Mouse (Mus musculus): Measurements from ENCODE around the gene Car6. TPM values are rescaled to one million over a fixed set of nuclear protein-coding genes. Genes with fewer than 3 reads are reported as not detected.

Car6 gene
- total and polyA plus RNA-seq, 2 experiments from 2014 or later: not detected

DNA sequence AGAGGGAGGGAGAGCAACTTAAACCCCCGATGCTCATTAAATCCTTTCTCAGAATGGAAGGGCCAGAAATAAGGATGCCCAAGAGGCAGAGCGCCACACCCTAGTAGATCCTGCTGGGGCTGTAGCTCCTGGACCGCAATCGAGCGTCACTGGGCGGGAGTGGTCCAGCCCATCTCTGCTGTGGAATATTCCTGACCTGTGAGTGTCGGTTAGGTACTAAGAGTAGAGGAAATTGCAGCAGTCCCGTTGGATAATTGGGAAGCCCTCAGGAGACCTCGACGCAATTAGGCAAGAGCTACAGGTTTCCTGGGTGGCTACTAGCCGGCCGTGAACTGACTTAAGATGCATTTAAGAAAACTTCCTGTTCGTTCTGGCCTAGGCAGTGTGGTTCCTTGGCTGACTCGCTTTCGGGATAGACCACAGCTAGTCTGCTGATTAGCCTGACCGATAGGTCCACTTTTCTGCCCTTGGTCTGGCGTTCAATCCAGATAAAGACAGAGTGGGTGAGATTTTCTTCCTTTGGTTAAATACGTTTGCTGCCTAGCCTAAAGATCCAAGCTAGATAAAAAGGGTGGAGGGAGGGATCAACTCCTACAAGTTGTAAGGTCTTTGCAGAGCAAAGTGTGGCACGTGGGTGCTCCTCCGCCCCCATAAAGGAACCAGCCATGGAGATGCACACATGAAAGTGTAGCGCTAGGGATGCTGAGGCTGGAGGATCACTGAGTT, 36.7 kb upstream of the Car6 start:
- TF ChIP-seq CTCF (IDR thresholded peaks at IDR 0.05): no peak
- Histone ChIP-seq H3K9ac (replicated peaks; ENCODE audit: low read length, poor library complexity, severe bottlenecking) (peak overlapping the region; percentile 69), H3K9me3 (ENCODE audit: low read length) (no peaks in the 10 kb centered on the region), H3K4me1 (ENCODE audit: insufficient read depth, low read length) (peaks cover 11% of the 10 kb centered on the region), H3K27me3 (ENCODE audit: insufficient read depth, low read length) (no peaks in the 10 kb centered on the region), H3K4me2 (ENCODE audit: low read depth, low read length, poor library complexity, severe bottlenecking) (peak overlapping the region; percentile 75), H3K36me3 (ENCODE audit: insufficient read depth, low read length) (peaks cover 17% of the 10 kb centered on the region), H3K27ac (ENCODE audit: low read depth, low read length) (peak overlapping the region; percentile 91), H3K4me3 (ENCODE audit: low read depth, low read length) (peak overlapping the region; percentile 70)
- no peak for DNase-seq (ENCODE audit: low spot score)
- ATAC-seq (ENCODE audit: low FRiP score): no peak
- under 1% methylated on average over 21 of the region's 21 CpGs for WGBS

DNA sequence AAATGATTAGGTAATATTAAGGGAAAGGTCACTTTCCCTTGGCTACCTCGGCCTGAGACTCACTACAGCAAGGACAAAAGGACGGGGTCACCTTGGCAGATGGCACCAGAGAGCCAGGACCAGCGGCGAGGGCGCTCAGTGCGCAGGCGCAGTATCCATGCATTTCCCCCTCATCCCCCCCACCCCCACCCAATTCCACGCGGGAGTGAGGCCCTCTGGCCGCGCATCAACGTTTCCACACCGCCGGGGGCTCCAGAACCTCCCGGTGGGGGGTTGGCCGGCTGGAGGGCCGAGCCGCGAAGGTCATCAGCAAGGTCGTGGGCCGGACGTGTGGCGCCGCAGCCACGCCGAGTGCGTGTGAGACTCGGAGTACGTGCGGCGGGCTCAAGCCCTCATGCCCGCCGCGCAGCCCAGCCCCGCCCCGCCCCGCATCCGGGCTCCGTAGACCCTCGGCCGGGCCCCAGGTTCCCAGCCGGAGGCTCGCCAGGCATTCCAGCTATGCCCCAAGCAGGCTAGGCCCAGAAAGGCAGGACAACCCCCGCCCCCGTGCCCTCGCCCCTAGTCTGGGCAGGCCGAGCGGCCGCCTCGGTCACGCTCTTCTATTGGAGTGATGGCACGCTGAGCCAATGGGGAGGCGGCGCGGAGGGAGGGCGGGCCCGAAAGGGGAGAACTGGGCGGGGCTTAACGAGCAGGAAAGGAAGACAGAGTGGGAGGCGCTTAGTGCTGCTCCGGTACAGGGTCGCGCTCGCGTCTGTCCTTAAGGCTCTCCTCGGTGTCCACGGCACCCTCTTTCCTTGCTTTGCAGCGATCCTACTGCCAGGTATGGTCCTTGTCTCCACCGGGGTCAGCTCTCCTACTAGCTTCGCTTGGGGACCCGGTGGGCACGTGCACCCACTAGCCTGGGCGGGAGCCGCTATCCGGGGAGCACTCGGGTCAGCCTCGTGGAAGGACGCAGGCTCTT, 35.7 kb upstream of the Car6 start, which contains the start of gene Eno1:
Eno1 (plus strand) TSS at position 201 of the 961 bp plus-strand sequence.
- peak; percentile 97 for DNase-seq (ENCODE audit: low spot score)
- Histone ChIP-seq H3K4me1 (ENCODE audit: insufficient read depth, low read length) (peaks cover 11% of the 10 kb centered on the region), H3K4me3 (ENCODE audit: low read depth, low read length) (peak within 1 kb of the TSS; percentile 70), H3K27ac (ENCODE audit: low read depth, low read length) (peak within 1 kb of the TSS; percentile 91), H3K4me2 (ENCODE audit: low read depth, low read length, poor library complexity, severe bottlenecking) (peak within 1 kb of the TSS; percentile 75), H3K9me3 (ENCODE audit: low read length) (no peaks in the 10 kb centered on the region), H3K9ac (replicated peaks; ENCODE audit: low read length, poor library complexity, severe bottlenecking) (peak within 1 kb of the TSS; percentile 69), H3K27me3 (ENCODE audit: insufficient read depth, low read length) (no peaks in the 10 kb centered on the region), H3K36me3 (ENCODE audit: insufficient read depth, low read length) (peaks cover 8% of the 10 kb centered on the region)
- TF ChIP-seq CTCF (IDR thresholded peaks at IDR 0.05): peak; percentile 54
- ATAC-seq (ENCODE audit: low FRiP score): peak; percentile 96
- under 1% methylated on average over 68 of the region's 78 CpGs for WGBS

DNA sequence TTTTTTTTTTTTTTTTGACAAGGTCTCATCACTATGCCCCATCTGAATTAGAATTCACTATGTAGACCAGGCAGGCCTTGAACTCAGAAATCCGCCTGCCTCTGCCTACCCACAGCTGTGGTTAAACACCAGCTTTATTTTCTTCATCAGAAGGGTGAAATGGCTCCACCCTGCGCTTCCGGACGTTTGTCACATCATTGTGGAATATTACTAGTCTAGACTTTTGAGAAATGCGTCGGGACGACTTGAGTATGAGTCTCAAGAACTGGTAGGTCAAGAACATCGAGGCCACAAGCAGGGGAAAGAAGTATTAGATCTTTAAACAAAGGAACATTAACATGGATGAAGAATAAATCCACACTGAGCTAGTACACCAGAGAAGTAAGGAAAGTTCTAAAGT, 34.9 kb upstream of the Car6 start:
- peaks cover 11% of the 10 kb centered on the region for H3K4me1 ChIP-seq (ENCODE audit: insufficient read depth, low read length)

DNA sequence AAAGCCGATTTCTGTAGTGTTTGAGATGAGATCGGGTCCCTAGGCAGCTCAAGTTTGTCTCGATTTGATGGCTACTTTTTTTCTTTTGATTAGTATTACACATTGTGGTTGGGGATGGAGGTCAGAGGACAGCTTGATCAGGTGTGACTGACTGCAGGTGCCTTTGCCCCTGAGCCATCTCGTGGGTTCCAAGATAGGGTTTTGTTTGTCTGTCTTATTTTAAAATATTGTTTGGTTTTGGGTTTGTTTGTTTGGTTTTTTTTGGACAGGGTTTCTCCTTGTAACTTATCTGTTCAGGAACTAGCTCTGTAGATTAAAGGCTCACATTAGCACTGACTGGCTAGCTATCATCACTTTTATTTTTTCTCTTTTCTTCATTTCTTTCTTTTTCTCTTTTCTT, 34.5 kb upstream of the Car6 start:
- no peak for TF ChIP-seq CTCF (IDR thresholded peaks at IDR 0.05)
- Histone ChIP-seq H3K4me2 (ENCODE audit: low read depth, low read length, poor library complexity, severe bottlenecking) (no peak overlapping the region), H3K9ac (replicated peaks; ENCODE audit: low read length, poor library complexity, severe bottlenecking) (no peak overlapping the region), H3K4me1 (ENCODE audit: insufficient read depth, low read length) (peaks cover 11% of the 10 kb centered on the region), H3K27ac (ENCODE audit: low read depth, low read length) (no peak overlapping the region), H3K27me3 (ENCODE audit: insufficient read depth, low read length) (no peaks in the 10 kb centered on the region), H3K36me3 (ENCODE audit: insufficient read depth, low read length) (no peaks in the 10 kb centered on the region), H3K9me3 (ENCODE audit: low read length) (no peaks in the 10 kb centered on the region), H3K4me3 (ENCODE audit: low read depth, low read length) (no peak overlapping the region)
- 66% methylated on average over 4 of the region's 4 CpGs for WGBS
- DNase-seq (ENCODE audit: low spot score): no peak
- no peak for ATAC-seq (ENCODE audit: low FRiP score)

More for the DNA sequence above, 34.9 kb upstream of the Car6 start:
- TF ChIP-seq CTCF (IDR thresholded peaks at IDR 0.05): no peak
- DNase-seq (ENCODE audit: low spot score) (no peak), ATAC-seq (ENCODE audit: low FRiP score) (no peak)
- peak overlapping the region; percentile 91 for H3K27ac ChIP-seq (ENCODE audit: low read depth, low read length)
- peak overlapping the region; percentile 70; the same call in 1 of the 2 replicates for H3K4me3 ChIP-seq (ENCODE audit: low read depth, low read length)
- no peaks in the 10 kb centered on the region for H3K27me3 ChIP-seq (ENCODE audit: insufficient read depth, low read length)
- H3K36me3 ChIP-seq (ENCODE audit: insufficient read depth, low read length): peaks cover under 1% of the 10 kb centered on the region
- 0 out of 2 replicates have a peak overlapping the region, but pooled peaks have one; percentile 69 for H3K9ac ChIP-seq (replicated peaks; ENCODE audit: low read length, poor library complexity, severe bottlenecking)
- H3K4me2 ChIP-seq (ENCODE audit: low read depth, low read length, poor library complexity, severe bottlenecking): peak overlapping the region; percentile 75
- H3K9me3 ChIP-seq (ENCODE audit: low read length): no peaks in the 10 kb centered on the region
- 84% methylated on average over 8 of the region's 8 CpGs for WGBS

DNA sequence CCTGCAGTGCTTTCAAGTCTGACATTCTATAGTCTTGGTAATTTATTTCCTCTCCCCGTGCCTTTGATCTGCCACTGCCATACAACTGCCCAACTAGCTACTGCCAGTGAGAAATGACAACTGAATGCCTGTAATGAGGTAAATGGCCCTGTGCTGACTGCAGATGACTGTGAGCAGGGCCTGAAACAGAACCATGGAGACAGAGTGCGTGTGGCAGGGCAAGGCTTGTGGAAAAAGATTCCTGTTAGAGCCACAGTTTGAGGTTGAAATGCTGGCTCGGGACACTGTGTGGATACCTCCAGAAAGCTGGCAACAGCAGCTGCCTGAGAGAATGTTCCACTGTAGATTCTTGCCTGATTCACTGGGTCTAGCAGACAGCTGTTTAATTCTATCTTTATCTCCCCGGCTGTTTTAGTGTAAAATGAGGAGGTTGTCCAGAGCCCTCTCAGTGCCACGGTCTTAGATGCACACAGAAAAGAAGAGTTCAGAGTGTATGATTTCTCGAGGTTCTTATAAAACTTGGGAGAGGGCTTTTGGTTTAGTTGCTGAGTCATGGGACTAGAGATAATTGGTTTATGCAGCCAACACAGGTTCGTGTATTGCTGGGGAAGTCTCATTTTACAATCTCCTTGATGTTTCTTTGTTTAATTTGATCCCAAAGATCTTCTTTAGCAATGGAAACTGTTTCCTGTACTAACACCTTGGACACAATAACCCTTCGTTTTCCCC, 33.6 kb upstream of the Car6 start:
- WGBS: 28% methylated on average over 8 of the region's 8 CpGs
- peaks cover 9% of the 10 kb centered on the region for H3K4me1 ChIP-seq (ENCODE audit: insufficient read depth, low read length)
- TF ChIP-seq CTCF (IDR thresholded peaks at IDR 0.05): no peak
- H3K4me3 ChIP-seq (ENCODE audit: low read depth, low read length): no peak overlapping the region
- no peaks in the 10 kb centered on the region for H3K27me3 ChIP-seq (ENCODE audit: insufficient read depth, low read length)
- peak overlapping the region; percentile 47 for H3K27ac ChIP-seq (ENCODE audit: low read depth, low read length)
- H3K4me2 ChIP-seq (ENCODE audit: low read depth, low read length, poor library complexity, severe bottlenecking): no peak overlapping the region
- H3K9me3 ChIP-seq (ENCODE audit: low read length): no peaks in the 10 kb centered on the region
- no peak overlapping the region for H3K9ac ChIP-seq (replicated peaks; ENCODE audit: low read length, poor library complexity, severe bottlenecking)
- H3K36me3 ChIP-seq (ENCODE audit: insufficient read depth, low read length): no peaks in the 10 kb centered on the region
- DNase-seq (ENCODE audit: low spot score) (peak; percentile 47), ATAC-seq (ENCODE audit: low FRiP score) (no peak)

Measured in midbrain, postnatal 0 days (tissue).